Mouse (Mus musculus) embryonic facial prominence, embryonic 10.5 days (tissue): ENCODE measurements around the gene Cmtm7. TPM values are rescaled to one million over a fixed set of nuclear protein-coding genes. Genes with fewer than 3 reads are reported as not detected.

Experiments
- DNase-seq: peaks from one replicate; pipeline ENCODE4 v3.0.0-alpha.2; 2017; ENCODE audit warnings: low spot score
- H3K27ac ChIP-seq: fragments of 300-500 bp; sonication (generic); replicated peaks from 2 replicates; pipeline ENCODE4 v1.5.1; 2016; ENCODE audit warnings: mild to moderate bottlenecking
- H3K27me3 ChIP-seq: fragments of 300-500 bp; sonication (generic); replicated peaks from 2 replicates; pipeline ENCODE4 v1.6.1; 2016; ENCODE audit warnings: low read depth, mild to moderate bottlenecking; ENCODE audit not compliant: poor library complexity, severe bottlenecking
- H3K36me3 ChIP-seq: fragments of 300-500 bp; sonication (generic); replicated peaks from 2 replicates; pipeline ENCODE4 v1.6.1; 2016; ENCODE audit warnings: mild to moderate bottlenecking, moderate library complexity
- H3K4me1 ChIP-seq: fragments of 300-500 bp; sonication (generic); 2 replicates; pipeline ENCODE4 v1.6.1; 2016
- H3K4me3 ChIP-seq: fragments of 300-500 bp; sonication (generic); 2 replicates; pipeline ENCODE4 v1.5.1; 2016; ENCODE audit warnings: mild to moderate bottlenecking, moderate library complexity
- H3K9me3 ChIP-seq: fragments of 300-500 bp; sonication (generic); 2 replicates; pipeline ENCODE4 v1.6.1; 2016; ENCODE audit warnings: mild to moderate bottlenecking
- WGBS: fragments of 180-500 bp; shearing (Covaris S2); methylation state at CpG from one replicate; pipeline ENCODE4 v1.1.7; 2016; 5-methylcytosine and 5-hydroxymethylcytosine counted together
- polyA plus RNA-seq: library from polyadenylated mRNA; unstranded; fragments of >200 nt; fragmentation: Nextera tagmentation; extraction: Ambion mirVana; gene quantifications from 2 replicates; pipeline ENCODE4 v1.2.1, GENCODE M21; 2016

Gene Cmtm7
- polyA plus RNA-seq, 1 experiment from 2014 or later: 88.0 TPM

GRCm38 (mm10) chr9:114775272-114775671 lies 6.4 kb downstream of the Cmtm7 start:
- Histone ChIP-seq H3K9me3 (no peaks in the 10 kb centered on the region), H3K4me1 (peaks cover 36% of the 10 kb centered on the region), H3K36me3 (peaks cover 45% of the 10 kb centered on the region), H3K4me3 (no peak overlapping the region), H3K27ac (peak overlapping the region; percentile 66), H3K27me3 (no peaks in the 10 kb centered on the region)
- no peak for DNase-seq
- 71% methylated on average over 4 of the region's 4 CpGs for WGBS

- Histone ChIP-seq H3K4me3 (no peak overlapping the region), H3K27ac (no peak overlapping the region), H3K4me1 (peaks cover 30% of the 10 kb centered on the region), H3K9me3 (no peaks in the 10 kb centered on the region), H3K27me3 (no peaks in the 10 kb centered on the region), H3K36me3 (peaks cover 47% of the 10 kb centered on the region)
- WGBS: 77% methylated on average over 6 of the region's 6 CpGs
- DNase-seq: no peak
Observed at GRCm38 (mm10) chr9:114774629-114775028, 7.0 kb downstream of the Cmtm7 start.

DNA sequence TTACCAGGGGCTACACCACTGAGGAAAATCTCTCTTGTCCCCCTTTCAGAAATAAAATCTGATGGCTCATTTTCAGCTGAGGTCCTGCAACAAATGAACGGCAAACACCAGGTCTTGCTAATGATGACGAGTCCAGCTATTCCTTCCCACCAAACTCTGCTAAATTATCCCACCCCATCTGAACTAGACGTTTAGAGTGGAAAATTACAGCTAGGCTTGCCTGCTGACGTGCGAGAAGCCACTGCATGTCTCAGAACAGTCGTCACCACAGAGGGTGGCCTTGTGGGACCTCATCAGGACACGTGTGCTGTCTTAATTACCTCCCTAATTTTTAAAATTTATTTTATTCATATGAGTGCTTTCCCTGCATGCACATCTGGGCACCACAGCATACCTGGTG lies 10.1 kb downstream of the Cmtm7 start:
- WGBS: 89% methylated on average over 7 of the region's 7 CpGs
- H3K36me3 ChIP-seq: peaks cover 43% of the 10 kb centered on the region
- no peak for DNase-seq
- H3K9me3 ChIP-seq: no peaks in the 10 kb centered on the region
- H3K4me1 ChIP-seq: peaks cover 51% of the 10 kb centered on the region
- H3K4me3 ChIP-seq: no peak overlapping the region
- H3K27ac ChIP-seq: no peak overlapping the region
- H3K27me3 ChIP-seq: no peaks in the 10 kb centered on the region

DNA sequence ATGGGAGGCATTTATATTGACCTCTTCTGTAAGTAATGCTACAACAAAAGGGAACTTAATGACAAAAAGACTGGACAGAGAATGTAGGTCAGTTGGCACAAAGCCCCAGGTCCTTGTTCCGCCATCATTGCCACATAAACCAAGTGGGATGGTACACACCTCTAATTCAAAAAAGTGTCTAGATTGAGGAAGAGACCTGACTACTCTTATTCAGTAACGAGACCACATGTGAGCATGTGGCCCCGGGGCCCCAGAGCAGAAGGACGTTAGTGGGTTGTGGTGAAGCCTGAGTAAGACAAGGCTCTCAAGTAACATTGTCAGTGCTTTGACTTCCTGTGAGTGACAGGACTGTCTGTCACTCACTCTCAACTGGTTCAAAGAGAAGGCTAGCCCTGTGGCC lies 11.4 kb downstream of the Cmtm7 start:
- Histone ChIP-seq H3K4me3 (no peak overlapping the region), H3K36me3 (peaks cover 54% of the 10 kb centered on the region), H3K27me3 (no peaks in the 10 kb centered on the region), H3K4me1 (peaks cover 40% of the 10 kb centered on the region), H3K9me3 (no peaks in the 10 kb centered on the region), H3K27ac (no peak overlapping the region)
- 79% methylated on average over 4 of the region's 4 CpGs for WGBS
- no peak for DNase-seq

GRCm38 (mm10) chr9:114768066-114768465 lies 13.6 kb downstream of the Cmtm7 start:
- WGBS: 39% methylated on average over 10 of the region's 10 CpGs
- peak; percentile 43 for DNase-seq

GRCm38 (mm10) chr9:114767507-114767906 lies 14.1 kb downstream of the Cmtm7 start:
- Histone ChIP-seq H3K27ac (peak overlapping the region; percentile 82), H3K36me3 (peaks cover 54% of the 10 kb centered on the region), H3K9me3 (no peaks in the 10 kb centered on the region), H3K27me3 (no peaks in the 10 kb centered on the region), H3K4me3 (0 out of 2 replicates have a peak overlapping the region, but pooled peaks have one; percentile 1), H3K4me1 (peaks cover 25% of the 10 kb centered on the region)
- DNase-seq: peak; percentile 60
- 52% methylated on average over 2 of the region's 2 CpGs for WGBS

More at GRCm38 (mm10) chr9:114768066-114768465, 13.6 kb downstream of the Cmtm7 start:
- Histone ChIP-seq H3K36me3 (peaks cover 54% of the 10 kb centered on the region), H3K27ac (peak overlapping the region; percentile 82), H3K9me3 (no peaks in the 10 kb centered on the region), H3K4me3 (0 out of 2 replicates have a peak overlapping the region, but pooled peaks have one; percentile 1), H3K27me3 (no peaks in the 10 kb centered on the region), H3K4me1 (peaks cover 25% of the 10 kb centered on the region)

DNA sequence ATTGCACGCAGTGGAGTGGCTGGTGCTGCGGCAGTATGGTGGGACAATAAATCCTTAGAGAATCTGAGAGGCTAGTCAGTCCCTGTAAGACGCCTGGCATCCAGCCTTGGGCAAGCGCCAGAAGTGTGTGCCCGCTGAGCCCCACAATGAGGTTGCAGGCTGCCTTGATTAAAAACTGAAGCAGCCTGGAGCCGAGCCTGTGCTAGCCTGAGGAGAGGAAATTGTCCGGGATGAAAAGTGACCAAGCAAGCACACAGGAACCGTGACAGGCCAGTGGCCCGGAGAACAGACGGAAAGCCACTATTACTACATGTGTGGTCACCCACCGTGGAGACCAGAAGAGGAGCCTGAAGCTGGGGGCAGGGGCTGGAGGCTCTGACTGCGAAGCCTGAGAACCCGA lies 14.6 kb downstream of the Cmtm7 start:
- no peaks in the 10 kb centered on the region for H3K27me3 ChIP-seq
- no peak overlapping the region for H3K4me3 ChIP-seq
- no peaks in the 10 kb centered on the region for H3K9me3 ChIP-seq
- peak; percentile 46 for DNase-seq
- peak overlapping the region; percentile 82 for H3K27ac ChIP-seq
- 62% methylated on average over 13 of the region's 13 CpGs for WGBS
- peaks cover 53% of the 10 kb centered on the region for H3K36me3 ChIP-seq
- H3K4me1 ChIP-seq: peaks cover 25% of the 10 kb centered on the region

DNA sequence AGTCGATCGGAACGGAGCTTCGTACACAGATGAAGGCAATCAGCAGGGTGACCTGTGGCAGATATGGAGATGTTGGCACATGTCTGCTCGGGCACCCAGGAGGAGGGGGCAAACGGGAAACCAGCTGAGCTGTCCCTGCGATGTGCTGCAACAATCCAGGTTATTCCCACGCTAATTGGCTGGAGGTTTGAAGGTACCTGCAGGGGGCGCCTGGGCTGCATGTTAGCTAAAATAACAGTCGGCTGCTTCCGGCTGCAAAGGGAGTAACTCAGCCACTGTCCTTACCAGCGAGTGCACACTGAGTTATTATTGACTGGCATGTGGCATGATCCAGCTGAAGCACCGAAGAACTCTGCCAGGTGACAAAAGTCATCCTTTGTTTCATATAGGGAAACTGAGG lies 18.3 kb downstream of the Cmtm7 start:
- 69% methylated on average over 13 of the region's 13 CpGs for WGBS
- DNase-seq: peak; percentile 65
- H3K36me3 ChIP-seq: peaks cover 67% of the 10 kb centered on the region
- H3K4me3 ChIP-seq: no peak overlapping the region
- H3K27ac ChIP-seq: no peak overlapping the region
- H3K9me3 ChIP-seq: no peaks in the 10 kb centered on the region
- no peaks in the 10 kb centered on the region for H3K27me3 ChIP-seq
- peaks cover 22% of the 10 kb centered on the region for H3K4me1 ChIP-seq

DNA sequence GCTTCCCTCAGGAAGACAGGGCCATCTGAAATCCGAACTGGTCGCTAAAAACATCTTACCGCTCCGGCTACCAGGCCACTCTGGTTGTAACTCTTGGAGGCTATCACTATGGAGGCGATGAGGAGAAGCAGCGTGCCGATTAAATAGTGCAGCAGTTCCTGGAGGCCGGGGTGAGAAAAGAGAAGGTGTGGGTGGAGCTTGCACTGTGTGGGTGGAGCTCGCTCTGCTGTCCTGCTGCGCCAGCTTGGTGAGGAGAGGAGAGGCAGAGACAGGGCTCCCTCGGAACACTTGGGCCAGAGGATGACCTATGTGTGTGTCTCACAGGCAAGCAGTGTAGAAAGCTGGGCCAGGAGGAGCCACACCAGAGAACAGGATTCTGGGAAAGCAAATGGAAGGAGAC lies 19.8 kb downstream of the Cmtm7 start:
- H3K27me3 ChIP-seq: no peaks in the 10 kb centered on the region
- 73% methylated on average over 11 of the region's 11 CpGs for WGBS
- peaks cover 8% of the 10 kb centered on the region for H3K4me1 ChIP-seq
- H3K4me3 ChIP-seq: no peak overlapping the region
- no peaks in the 10 kb centered on the region for H3K9me3 ChIP-seq
- no peak for DNase-seq
- no peak overlapping the region for H3K27ac ChIP-seq
- peaks cover 81% of the 10 kb centered on the region for H3K36me3 ChIP-seq

DNA sequence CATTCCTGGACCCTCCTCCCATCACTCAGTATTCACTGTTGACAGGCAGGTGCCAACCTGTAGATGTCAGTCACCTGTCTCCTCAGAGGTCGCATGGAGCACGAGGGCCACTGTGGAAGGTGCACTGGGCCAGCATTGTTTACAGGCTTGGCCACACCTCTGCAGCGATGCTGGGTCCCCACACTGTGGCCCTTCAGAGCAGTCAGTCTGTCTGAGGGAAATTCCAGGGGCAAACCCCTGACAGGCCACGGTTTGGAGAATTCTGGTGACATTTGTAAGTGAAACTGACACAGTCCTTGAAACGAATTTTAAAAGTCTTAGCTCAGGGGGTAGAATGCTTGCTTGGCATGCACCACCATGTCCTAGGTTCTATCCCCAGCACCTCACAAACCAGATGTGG lies 21.3 kb downstream of the Cmtm7 start:
- H3K4me3 ChIP-seq: no peak overlapping the region
- WGBS: 88% methylated on average over 5 of the region's 5 CpGs
- peaks cover 83% of the 10 kb centered on the region for H3K36me3 ChIP-seq

GRCm38 (mm10) chr9:114759886-114760285 lies 21.8 kb downstream of the Cmtm7 start:
- Histone ChIP-seq H3K9me3 (no peaks in the 10 kb centered on the region), H3K4me1 (0 out of 2 replicates have a peak, but pooled peaks cover 3% of the 10 kb centered on the region), H3K4me3 (no peak overlapping the region), H3K36me3 (peaks cover 86% of the 10 kb centered on the region), H3K27ac (no peak overlapping the region), H3K27me3 (no peaks in the 10 kb centered on the region)
- DNase-seq: no peak
- 87% methylated on average over 4 of the region's 4 CpGs for WGBS

More for the DNA sequence above, 21.3 kb downstream of the Cmtm7 start:
- no peaks in the 10 kb centered on the region for H3K9me3 ChIP-seq
- no peak for DNase-seq
- H3K4me1 ChIP-seq: 0 out of 2 replicates have a peak, but pooled peaks cover 3% of the 10 kb centered on the region
- H3K27me3 ChIP-seq: no peaks in the 10 kb centered on the region
- H3K27ac ChIP-seq: no peak overlapping the region

DNA sequence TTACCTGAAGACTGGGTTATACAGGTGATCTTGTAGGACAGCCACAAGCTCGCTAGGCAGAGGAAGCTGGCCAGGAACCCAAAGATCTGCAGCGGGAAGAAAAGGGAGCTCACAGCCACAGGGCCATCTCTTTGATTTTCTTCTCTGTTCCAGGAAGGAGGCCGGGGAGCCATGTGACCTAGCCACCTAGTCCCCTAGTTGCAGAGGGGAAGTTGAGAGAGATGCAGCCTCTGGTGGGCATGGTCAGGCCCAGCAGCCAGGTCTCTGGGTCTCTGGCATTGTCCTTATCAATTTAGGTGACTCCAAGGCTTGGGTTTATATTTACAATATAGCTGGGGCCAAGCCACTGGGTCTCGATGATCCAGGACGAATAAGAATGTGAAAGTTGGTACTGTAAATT lies 22.9 kb downstream of the Cmtm7 start:
- peaks cover 87% of the 10 kb centered on the region for H3K36me3 ChIP-seq
- no peaks in the 10 kb centered on the region for H3K27me3 ChIP-seq
- 88% methylated on average over 5 of the region's 5 CpGs for WGBS
- H3K4me1 ChIP-seq: 0 out of 2 replicates have a peak, but pooled peaks cover 3% of the 10 kb centered on the region
- H3K4me3 ChIP-seq: no peak overlapping the region
- no peak for DNase-seq
- H3K27ac ChIP-seq: no peak overlapping the region
- no peaks in the 10 kb centered on the region for H3K9me3 ChIP-seq

DNA sequence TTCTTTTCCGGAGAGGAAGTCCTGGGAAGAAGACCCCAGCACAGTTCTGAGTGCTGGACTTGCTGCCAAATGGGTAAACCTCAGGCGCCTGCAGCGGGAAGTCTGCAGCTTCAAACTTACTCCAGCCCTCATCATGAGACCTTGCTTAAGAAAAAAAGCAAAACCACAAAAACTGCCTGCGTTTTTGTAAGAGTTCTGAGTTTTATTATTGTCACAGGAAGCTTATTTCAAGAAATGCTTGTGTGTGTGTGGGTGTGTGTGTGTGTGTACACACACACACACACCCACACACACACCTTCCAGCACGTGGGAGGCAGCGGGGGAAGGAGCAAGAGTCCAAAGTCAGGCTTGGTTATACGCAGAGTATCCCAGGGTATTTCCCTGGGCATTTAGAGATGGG lies 23.4 kb downstream of the Cmtm7 start:
- Histone ChIP-seq H3K27me3 (no peaks in the 10 kb centered on the region), H3K36me3 (peaks cover 85% of the 10 kb centered on the region), H3K9me3 (no peaks in the 10 kb centered on the region), H3K4me3 (no peak overlapping the region), H3K27ac (no peak overlapping the region), H3K4me1 (peaks cover 4% of the 10 kb centered on the region)
- 88% methylated on average over 7 of the region's 7 CpGs for WGBS
- no peak for DNase-seq
